Mouse (Mus musculus) hindbrain, embryonic 11.5 days (tissue): ENCODE results near the gene Slc25a39. TPM values are rescaled to one million over a fixed set of nuclear protein-coding genes. Genes with fewer than 3 reads are reported as not detected.

Experiments
- ATAC-seq: fragments of 200-750 bp; cut with Nextera tagmentation; 2 replicates; pipeline ENCODE4 v1.8.0; 2017; ENCODE audit warnings: mild to moderate bottlenecking, moderate TSS enrichment, moderate library complexity; ENCODE audit not compliant: low FRiP score
- DNase-seq: peaks from one replicate; pipeline ENCODE4 v3.0.0-alpha.2; 2015; ENCODE audit warnings: low spot score
- H3K27ac ChIP-seq: fragments of 300-500 bp; sonication (generic); 2 replicates; pipeline ENCODE4 v1.5.1; 2014; ENCODE audit warnings: mild to moderate bottlenecking, low read depth, low read length
- H3K27me3 ChIP-seq: fragments of 300-500 bp; sonication (generic); 2 replicates; pipeline ENCODE4 v1.6.1; 2014; ENCODE audit warnings: mild to moderate bottlenecking, low read length, moderate library complexity, mixed read lengths; ENCODE audit not compliant: control insufficient read depth, insufficient read depth
- H3K36me3 ChIP-seq: fragments of 300-500 bp; sonication (generic); 2 replicates; pipeline ENCODE4 v1.6.1; 2014; ENCODE audit warnings: mild to moderate bottlenecking, low read length, moderate library complexity, mixed read lengths; ENCODE audit not compliant: control insufficient read depth, insufficient read depth
- H3K4me1 ChIP-seq: fragments of 300-500 bp; sonication (generic); replicated peaks from 2 replicates; pipeline ENCODE4 v1.6.1; 2014; ENCODE audit warnings: low read length, mixed read lengths; ENCODE audit not compliant: control insufficient read depth, insufficient read depth
- H3K4me2 ChIP-seq: fragments of 300-500 bp; sonication (generic); replicated peaks from 2 replicates; pipeline ENCODE4 v1.6.1; 2014; ENCODE audit warnings: mild to moderate bottlenecking, low read depth, low read length
- H3K4me3 ChIP-seq: fragments of 300-500 bp; sonication (generic); 2 replicates; pipeline ENCODE4 v1.5.1; 2014; ENCODE audit warnings: low read depth, low read length
- H3K9ac ChIP-seq: fragments of 300-500 bp; sonication (generic); 2 replicates; pipeline ENCODE4 v1.6.1; 2014; ENCODE audit warnings: low read depth, low read length
- H3K9me3 ChIP-seq: fragments of 300-500 bp; sonication (generic); 2 replicates; pipeline ENCODE4 v1.6.1; 2016; ENCODE audit warnings: low read length; ENCODE audit not compliant: control insufficient read depth
- WGBS: fragments of 180-500 bp; shearing (Covaris S2); extraction: QIAGEN DNeasy Blood & Tissue Kit; methylation state at CpG from one replicate; pipeline ENCODE4 v1.1.7; 2014; 5-methylcytosine and 5-hydroxymethylcytosine counted together
- polyA plus RNA-seq: library from polyadenylated mRNA; unstranded; fragments of >200 nt; fragmentation: Nextera tagmentation; extraction: Ambion mirVana; gene quantifications from 2 replicates; pipeline ENCODE4 v1.2.1, GENCODE M21; 2014

Gene Slc25a39
- polyA plus RNA-seq, 1 experiment from 2014 or later = 152 TPM

DNA sequence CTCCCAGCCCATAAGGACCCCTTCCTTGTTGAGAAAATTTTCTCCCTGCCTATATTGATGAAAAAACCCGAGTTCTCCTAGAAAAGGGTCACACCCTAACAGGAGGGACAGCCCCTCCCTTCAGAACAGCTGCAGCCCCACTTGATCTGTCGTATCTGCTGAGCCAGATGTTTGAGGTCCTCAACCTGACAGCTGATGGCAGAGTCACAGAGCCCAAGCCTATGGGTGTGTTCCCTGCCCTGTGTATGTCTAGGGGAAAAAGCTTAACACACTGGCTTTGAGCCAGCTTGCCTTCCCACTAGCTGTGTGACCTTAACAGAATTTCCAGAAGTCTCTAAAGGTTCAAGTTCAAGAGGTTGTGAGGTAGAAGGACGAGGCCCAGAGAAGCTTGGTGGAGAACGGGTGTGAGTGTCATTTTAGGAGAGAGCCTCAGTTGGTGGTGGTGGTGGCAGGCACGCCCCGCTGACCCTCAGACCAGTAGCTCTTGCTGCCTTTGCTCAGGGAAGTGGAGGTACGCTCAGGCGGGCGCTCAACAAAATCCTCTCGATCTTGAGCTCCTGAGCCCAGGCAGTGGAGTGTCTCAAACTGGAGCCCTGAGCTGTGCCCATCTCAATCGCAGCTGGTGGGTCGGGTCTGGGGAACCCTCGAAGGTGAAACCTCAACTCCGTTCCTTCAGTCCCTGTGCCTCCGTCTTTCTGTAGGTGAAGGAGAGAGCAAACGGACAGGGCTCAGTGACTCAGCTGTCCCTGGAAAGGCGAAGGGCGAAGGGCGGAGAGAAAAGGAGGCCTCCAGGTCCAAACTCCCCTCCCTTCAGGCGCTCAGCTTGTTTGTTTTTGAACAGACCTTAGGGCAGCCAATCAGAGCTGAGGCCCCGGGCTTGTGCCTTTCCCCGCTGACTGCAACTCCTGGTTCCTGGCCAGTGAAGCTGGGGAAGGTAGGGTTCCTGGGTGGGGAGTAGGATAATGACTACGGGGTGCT is 32.3 kb downstream of the Slc25a39 start:
- H3K4me1 ChIP-seq = peaks cover 10% of the 10 kb centered on the region; the same call in 1 of the 2 replicates
- H3K9me3 ChIP-seq = no peaks in the 10 kb centered on the region
- H3K27ac ChIP-seq = peak overlapping the region; percentile 7; the same call in 1 of the 2 replicates
- ATAC-seq = peak; percentile 54; the same call in 1 of the 2 replicates
- H3K4me2 ChIP-seq = peak overlapping the region; percentile 31
- peak; percentile 58 for DNase-seq
- peak overlapping the region; percentile 46 for H3K9ac ChIP-seq
- no peak overlapping the region for H3K4me3 ChIP-seq
- WGBS = 6% methylated on average over 23 of the region's 23 CpGs
- H3K27me3 ChIP-seq = no peaks in the 10 kb centered on the region
- H3K36me3 ChIP-seq = no peaks in the 10 kb centered on the region

- Histone ChIP-seq H3K27ac (no peak overlapping the region), H3K4me1 (peaks cover 10% of the 10 kb centered on the region; the same call in 1 of the 2 replicates), H3K9me3 (no peaks in the 10 kb centered on the region), H3K4me3 (no peak overlapping the region), H3K4me2 (no peak overlapping the region), H3K36me3 (no peaks in the 10 kb centered on the region), H3K27me3 (no peaks in the 10 kb centered on the region), H3K9ac (no peak overlapping the region)
- DNase-seq = no peak
- ATAC-seq = no peak
- 76% methylated on average over 7 of the region's 7 CpGs for WGBS
These were observed 33.5 kb downstream of the Slc25a39 start for GRCm38 (mm10) chr11:102374108-102374725.

DNA sequence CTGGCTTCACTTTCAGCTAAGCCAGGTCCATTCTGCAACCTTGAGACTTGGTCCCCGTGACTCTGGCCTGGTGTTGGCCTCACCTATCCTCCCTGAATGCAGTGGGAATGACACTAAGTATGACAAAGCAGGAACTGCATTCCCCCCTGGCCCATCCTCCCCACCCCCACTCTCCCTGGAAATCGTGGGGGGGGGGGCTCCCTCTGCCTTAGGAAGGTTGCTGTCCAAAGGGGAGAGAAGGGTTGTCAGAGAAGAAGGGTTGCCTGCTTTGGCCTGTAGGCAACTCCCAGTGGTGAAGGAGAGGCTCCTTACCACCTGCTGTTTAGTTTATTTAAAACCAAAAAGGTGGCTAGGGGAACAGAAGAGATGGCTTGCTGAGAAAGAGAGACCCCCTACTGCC is 34.1 kb downstream of the Slc25a39 start:
- H3K9ac ChIP-seq = no peak overlapping the region
- no peak for DNase-seq

GRCm38 (mm10) chr11:102372936-102373335 is 34.8 kb downstream of the Slc25a39 start:
- Histone ChIP-seq H3K36me3 (no peaks in the 10 kb centered on the region), H3K27ac (no peak overlapping the region), H3K27me3 (no peaks in the 10 kb centered on the region), H3K9me3 (no peaks in the 10 kb centered on the region), H3K4me3 (no peak overlapping the region), H3K4me1 (peaks cover 10% of the 10 kb centered on the region; the same call in 1 of the 2 replicates), H3K9ac (no peak overlapping the region), H3K4me2 (no peak overlapping the region)
- WGBS = 36% methylated on average over 14 of the region's 14 CpGs
- no peak for DNase-seq
- ATAC-seq = no peak

More for the DNA sequence above, 34.1 kb downstream of the Slc25a39 start:
- 19% methylated on average over 2 of the region's 2 CpGs for WGBS
- Histone ChIP-seq H3K27ac (no peak overlapping the region), H3K27me3 (no peaks in the 10 kb centered on the region), H3K4me2 (no peak overlapping the region), H3K4me3 (no peak overlapping the region), H3K9me3 (no peaks in the 10 kb centered on the region), H3K4me1 (peaks cover 10% of the 10 kb centered on the region; the same call in 1 of the 2 replicates), H3K36me3 (no peaks in the 10 kb centered on the region)
- ATAC-seq = no peak

GRCm38 (mm10) chr11:102371926-102372685 is 35.6 kb downstream of the Slc25a39 start:
- no peak for DNase-seq
- Histone ChIP-seq H3K36me3 (no peaks in the 10 kb centered on the region), H3K4me1 (peaks cover 10% of the 10 kb centered on the region; the same call in 1 of the 2 replicates), H3K4me3 (no peak overlapping the region), H3K9ac (no peak overlapping the region), H3K27ac (no peak overlapping the region), H3K27me3 (no peaks in the 10 kb centered on the region), H3K4me2 (no peak overlapping the region), H3K9me3 (no peaks in the 10 kb centered on the region)
- no peak for ATAC-seq
- WGBS = 85% methylated on average over 12 of the region's 12 CpGs

DNA sequence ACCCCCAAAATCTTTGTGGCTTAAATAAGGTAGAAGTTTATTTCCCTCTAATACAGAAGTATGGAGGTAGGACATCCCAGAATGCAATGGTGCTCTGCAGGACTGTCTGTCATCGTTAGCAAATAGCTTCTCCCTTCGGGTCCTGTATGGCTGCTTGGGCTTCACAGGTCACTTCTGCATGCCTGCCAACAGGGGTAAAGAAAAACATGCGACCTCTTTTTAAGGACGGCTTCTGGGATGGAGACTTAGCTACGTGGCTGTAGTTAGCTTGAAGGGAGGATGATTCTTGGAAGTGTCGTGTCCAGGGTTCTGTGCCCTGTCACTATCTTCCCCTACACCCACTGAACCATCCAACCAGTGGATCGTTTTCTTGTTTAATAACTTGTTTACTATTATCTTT is 37.5 kb downstream of the Slc25a39 start:
- no peak overlapping the region for H3K4me2 ChIP-seq
- 57% methylated on average over 7 of the region's 7 CpGs for WGBS
- H3K4me1 ChIP-seq = no peaks in the 10 kb centered on the region
- DNase-seq (no peak), ATAC-seq (no peak)
- H3K27ac ChIP-seq = no peak overlapping the region
- no peak overlapping the region for H3K4me3 ChIP-seq
- H3K36me3 ChIP-seq = no peaks in the 10 kb centered on the region
- no peaks in the 10 kb centered on the region for H3K9me3 ChIP-seq
- no peak overlapping the region for H3K9ac ChIP-seq
- no peaks in the 10 kb centered on the region for H3K27me3 ChIP-seq

- 81% methylated on average over 4 of the region's 4 CpGs for WGBS
- H3K9ac ChIP-seq = no peak overlapping the region
These were observed 38.5 kb downstream of the Slc25a39 start for GRCm38 (mm10) chr11:102369263-102369662.

DNA sequence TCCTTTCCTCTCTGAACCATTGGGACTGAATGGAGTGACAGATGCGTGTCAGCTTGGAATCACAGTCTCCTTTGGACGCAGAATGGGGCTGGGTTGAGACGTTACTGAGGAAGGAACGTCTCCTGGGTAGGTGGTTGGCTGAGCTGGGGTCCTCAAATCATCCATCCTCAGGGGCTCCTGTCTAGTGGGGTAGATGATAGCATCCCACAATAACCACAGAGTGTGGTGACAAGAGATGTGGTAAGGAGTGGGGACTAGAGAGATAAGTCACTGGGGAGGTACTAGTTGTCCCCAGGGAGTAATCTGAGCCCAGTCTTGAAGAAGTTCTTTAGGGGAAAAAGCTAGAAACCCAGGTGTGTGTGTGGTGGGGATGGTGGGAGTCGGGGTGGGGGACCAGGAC is 39.4 kb downstream of the Slc25a39 start:
- Histone ChIP-seq H3K27ac (no peak overlapping the region), H3K27me3 (no peaks in the 10 kb centered on the region), H3K36me3 (no peaks in the 10 kb centered on the region), H3K4me2 (no peak overlapping the region), H3K4me3 (no peak overlapping the region), H3K9me3 (no peaks in the 10 kb centered on the region), H3K4me1 (no peaks in the 10 kb centered on the region), H3K9ac (no peak overlapping the region)
- WGBS = 74% methylated on average over 5 of the region's 5 CpGs
- no peak for DNase-seq
- ATAC-seq = no peak

More at GRCm38 (mm10) chr11:102369263-102369662, 38.5 kb downstream of the Slc25a39 start:
- ATAC-seq = no peak
- Histone ChIP-seq H3K4me3 (no peak overlapping the region), H3K27ac (no peak overlapping the region), H3K4me1 (no peaks in the 10 kb centered on the region), H3K4me2 (no peak overlapping the region), H3K36me3 (no peaks in the 10 kb centered on the region), H3K27me3 (no peaks in the 10 kb centered on the region), H3K9me3 (no peaks in the 10 kb centered on the region)
- no peak for DNase-seq
